ENCODE assay signal across 1 mouse cellular context in the genomic region with DNA sequence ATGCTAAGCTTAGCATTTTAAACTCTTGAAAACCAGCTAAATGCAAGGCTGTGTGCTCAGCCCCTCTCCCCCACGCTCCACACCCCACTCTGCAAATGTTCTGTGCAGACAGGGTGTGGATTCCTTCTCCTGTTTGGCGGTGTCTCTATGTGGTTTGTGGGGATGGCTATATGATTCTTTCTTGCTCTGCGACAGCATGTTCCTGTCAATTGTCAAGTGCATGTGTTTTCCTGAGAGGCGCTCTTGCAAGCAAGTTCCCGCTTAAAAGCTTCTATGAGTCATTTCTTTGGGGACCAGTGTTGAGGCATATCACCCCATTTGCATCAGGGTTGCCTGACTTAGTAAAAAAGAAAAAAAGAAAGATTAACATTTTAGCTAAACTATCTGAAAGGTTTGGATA.
TF ChIP-seq lines count a peak whose summit lies in the region.

No protein-coding gene starts in this region.

TF ChIP-seq in CH12.LX, 34 proteins besides CTCF, POLR2A, EP300 and RAD21 (continued from another document):
- TF ChIP-seq JUND (conservative IDR thresholded peaks at IDR 0.05; ENCODE audit: low read depth, low read length) (peak; percentile 91), ZMIZ1 (IDR thresholded peaks at IDR 0.05; ENCODE audit: low read depth, low read length) (no peak), E2F4 (IDR thresholded peaks at IDR 0.05; ENCODE audit: insufficient replicate concordance, low read depth, low read length) (peak; percentile 93; the same call in 1 of the 2 replicates), MYC (IDR thresholded peaks at IDR 0.05; ENCODE audit: low read depth, low read length) (peak; percentile 92), MEF2A (IDR thresholded peaks at IDR 0.05; ENCODE audit: borderline replicate concordance, low read depth, low read length) (peak; percentile 77; the same call in 1 of the 2 replicates), CHD2 (IDR thresholded peaks at IDR 0.05; ENCODE audit: low read length) (no peak; the same call in 1 of the 2 replicates), SMC3 (IDR thresholded peaks at IDR 0.05; ENCODE audit: low read depth, low read length) (peak; percentile 73), BHLHE40 (IDR thresholded peaks at IDR 0.05; ENCODE audit: low read depth, low read length) (peak; percentile 80)
